Mouse (Mus musculus): ENCODE measurements around the gene Fibin. TPM values are rescaled to one million over a fixed set of nuclear protein-coding genes. Genes with fewer than 3 reads are reported as not detected.

The Fibin gene
- polyA plus RNA-seq, 1 experiment = 49.2 TPM

DNA sequence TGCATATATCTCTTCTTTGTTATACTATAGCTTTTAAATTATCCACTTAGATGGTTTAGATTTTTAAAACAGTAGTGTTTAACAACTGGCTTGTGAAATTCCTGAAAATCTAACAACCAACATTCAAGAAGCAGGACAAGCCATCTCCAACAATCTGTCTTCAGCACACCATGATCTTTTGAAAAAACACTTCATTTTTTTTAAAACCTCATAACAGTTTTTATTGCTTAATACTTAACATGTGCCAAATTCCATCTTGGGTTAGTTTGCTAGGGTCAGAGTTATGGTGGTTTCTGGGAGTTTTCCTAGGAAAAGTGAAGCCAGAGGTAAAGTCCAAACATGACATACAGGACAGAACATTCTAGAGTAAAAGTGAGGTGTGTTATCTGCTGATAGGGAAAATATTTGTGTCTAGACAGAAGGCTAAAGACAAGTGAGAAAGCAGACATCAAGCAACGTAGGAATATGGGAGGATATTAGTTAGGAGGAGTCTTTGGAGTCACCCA, 4.5 kb upstream of the Fibin start:
- no peak overlapping the region for H3K27ac ChIP-seq (ENCODE audit: insufficient read depth, low read length)
- no peak for TF ChIP-seq CTCF (IDR thresholded peaks at IDR 0.05; ENCODE audit: borderline replicate concordance, insufficient read depth, low read length)
- TF ChIP-seq POLR2A (IDR thresholded peaks at IDR 0.05; ENCODE audit: low read depth, low read length) = no peak
- H3K4me3 ChIP-seq (ENCODE audit: insufficient read depth, low read length) = no peak overlapping the region
- H3K4me1 ChIP-seq (ENCODE audit: control insufficient read depth, insufficient read depth, low read length) = no peaks in the 10 kb centered on the region

DNA sequence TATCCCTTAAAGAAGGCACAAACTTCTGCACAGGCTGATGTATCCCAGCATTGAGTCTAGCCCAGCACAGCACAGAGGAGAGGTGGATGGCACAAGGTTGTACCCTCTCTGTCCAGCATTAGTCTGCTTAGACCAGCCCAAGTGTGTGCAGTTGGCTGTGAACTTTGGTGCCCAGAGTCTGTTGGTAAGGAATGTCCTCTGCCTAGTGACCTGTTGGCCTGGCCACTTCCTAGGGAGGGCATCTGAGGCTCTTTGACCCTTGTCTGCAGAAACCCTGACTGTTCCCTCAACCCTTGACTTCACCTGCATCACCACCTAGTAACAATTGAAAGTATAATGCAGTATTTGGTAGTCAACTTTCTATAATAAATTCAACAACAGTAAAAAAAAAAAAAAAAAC, 2.4 kb upstream of the Fibin start:
- Histone ChIP-seq H3K4me3 (ENCODE audit: insufficient read depth, low read length) (no peak overlapping the region), H3K4me1 (ENCODE audit: control insufficient read depth, insufficient read depth, low read length) (no peaks in the 10 kb centered on the region), H3K27ac (ENCODE audit: insufficient read depth, low read length) (no peak overlapping the region)
- no peak for TF ChIP-seq POLR2A (IDR thresholded peaks at IDR 0.05; ENCODE audit: low read depth, low read length)
- no peak for TF ChIP-seq CTCF (IDR thresholded peaks at IDR 0.05; ENCODE audit: borderline replicate concordance, insufficient read depth, low read length)

DNA sequence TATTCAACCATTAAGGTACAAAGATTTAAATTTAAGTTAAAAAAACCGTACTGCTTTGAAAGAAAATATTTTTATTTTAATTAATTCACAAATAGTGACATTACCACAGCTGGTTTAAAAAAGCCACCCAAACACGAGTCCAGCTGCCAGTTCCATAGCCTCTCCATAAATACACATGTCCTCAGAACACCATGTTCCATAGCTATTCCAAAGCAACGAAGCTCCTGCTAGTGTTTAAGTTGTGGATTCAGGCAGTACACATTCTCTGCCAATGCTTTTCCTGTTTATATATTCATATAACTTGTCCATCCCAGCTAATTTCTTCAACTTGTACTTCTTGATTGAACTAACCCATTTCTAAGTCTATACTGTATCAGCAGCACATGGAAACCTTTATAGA, 872 bp upstream of the Fibin start:
- Histone ChIP-seq H3K27ac (ENCODE audit: insufficient read depth, low read length) (no peak overlapping the region), H3K4me1 (ENCODE audit: control insufficient read depth, insufficient read depth, low read length) (no peaks in the 10 kb centered on the region), H3K4me3 (ENCODE audit: insufficient read depth, low read length) (no peak overlapping the region)
- TF ChIP-seq POLR2A (IDR thresholded peaks at IDR 0.05; ENCODE audit: low read depth, low read length) (no peak), CTCF (IDR thresholded peaks at IDR 0.05; ENCODE audit: borderline replicate concordance, insufficient read depth, low read length) (no peak)

- TF ChIP-seq POLR2A (IDR thresholded peaks at IDR 0.05; ENCODE audit: low read depth, low read length) (no peak), CTCF (IDR thresholded peaks at IDR 0.05; ENCODE audit: borderline replicate concordance, insufficient read depth, low read length) (no peak)
- peaks cover 7% of the 10 kb centered on the region; the same call in 1 of the 2 replicates for H3K4me1 ChIP-seq (ENCODE audit: control insufficient read depth, insufficient read depth, low read length)
- H3K4me3 ChIP-seq (ENCODE audit: insufficient read depth, low read length) = no peak overlapping the region
- no peak overlapping the region for H3K27ac ChIP-seq (ENCODE audit: insufficient read depth, low read length)
Observed at GRCm38 (mm10) chr2:110353302-110353970, 9.5 kb downstream of the Fibin start.

DNA sequence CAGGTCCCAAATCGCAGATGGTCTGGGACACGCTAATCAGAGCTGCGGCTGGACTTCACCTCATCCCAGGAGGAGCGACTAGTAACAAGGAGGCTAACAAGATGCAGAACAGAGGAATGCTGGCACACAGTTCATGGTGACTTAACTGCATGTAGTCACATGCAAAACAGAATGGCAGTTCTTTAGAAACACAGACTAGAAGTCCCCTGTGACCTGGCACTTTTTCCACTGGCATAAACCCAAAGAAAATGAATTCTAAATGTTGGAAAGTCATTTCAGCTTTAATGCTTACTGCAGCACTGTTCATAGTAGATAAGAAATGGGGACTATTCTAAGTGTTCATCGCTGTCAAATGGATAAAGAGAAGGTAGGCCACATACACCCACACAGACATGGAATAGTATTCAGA, 11.1 kb downstream of the Fibin start:
- Histone ChIP-seq H3K4me3 (ENCODE audit: insufficient read depth, low read length) (no peak overlapping the region), H3K27ac (ENCODE audit: insufficient read depth, low read length) (no peak overlapping the region)
- TF ChIP-seq CTCF (IDR thresholded peaks at IDR 0.05; ENCODE audit: borderline replicate concordance, insufficient read depth, low read length) (no peak), POLR2A (IDR thresholded peaks at IDR 0.05; ENCODE audit: low read depth, low read length) (no peak)

DNA sequence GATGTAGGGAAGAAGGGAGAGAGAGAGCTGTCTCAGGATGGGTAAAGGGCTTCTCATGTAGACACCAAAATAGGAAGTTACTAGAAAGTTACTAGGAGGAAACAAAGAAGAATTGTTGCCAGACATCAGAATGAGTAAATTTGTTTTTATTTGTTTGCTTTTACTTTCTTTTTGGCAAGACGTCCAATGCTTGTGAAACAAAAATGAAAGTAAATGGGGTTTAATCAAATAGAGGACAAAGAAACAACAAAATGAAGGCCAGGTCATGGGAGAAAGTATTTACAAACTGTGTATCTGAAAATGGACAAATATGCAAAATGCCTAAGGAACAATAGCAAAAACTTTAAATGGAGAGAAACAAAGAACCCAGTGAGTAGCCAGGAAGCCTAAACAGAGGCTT, 11.6 kb downstream of the Fibin start:
- TF ChIP-seq POLR2A (IDR thresholded peaks at IDR 0.05; ENCODE audit: low read depth, low read length) = no peak
- TF ChIP-seq CTCF (IDR thresholded peaks at IDR 0.05; ENCODE audit: borderline replicate concordance, insufficient read depth, low read length) = no peak
- Histone ChIP-seq H3K4me3 (ENCODE audit: insufficient read depth, low read length) (no peak overlapping the region), H3K27ac (ENCODE audit: insufficient read depth, low read length) (no peak overlapping the region), H3K4me1 (ENCODE audit: control insufficient read depth, insufficient read depth, low read length) (peaks cover 7% of the 10 kb centered on the region; the same call in 1 of the 2 replicates)

More for the DNA sequence above, 11.1 kb downstream of the Fibin start:
- H3K4me1 ChIP-seq (ENCODE audit: control insufficient read depth, insufficient read depth, low read length) = peaks cover 7% of the 10 kb centered on the region; the same call in 1 of the 2 replicates

DNA sequence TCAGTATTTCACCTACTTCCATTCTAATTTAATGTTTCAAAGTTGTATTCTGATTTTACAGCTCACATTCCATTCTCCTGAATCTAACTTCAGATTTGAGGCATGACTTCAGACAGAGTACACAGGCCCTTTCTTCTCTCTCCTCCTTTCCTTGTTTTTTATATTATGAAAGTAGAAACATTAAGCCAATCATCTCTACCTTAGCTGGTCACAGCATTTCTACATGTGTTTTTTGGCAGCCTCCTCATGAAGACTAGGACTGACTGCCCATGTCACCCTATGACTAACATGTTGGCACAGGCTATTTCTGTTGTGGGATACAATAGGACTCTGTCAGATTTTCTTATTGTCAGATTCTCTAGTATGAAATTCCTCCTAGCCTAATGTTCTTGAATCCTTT, 34.0 kb downstream of the Fibin start:
- H3K4me1 ChIP-seq (ENCODE audit: control insufficient read depth, insufficient read depth, low read length) = peaks cover 4% of the 10 kb centered on the region; the same call in 1 of the 2 replicates
- no peak for TF ChIP-seq POLR2A (IDR thresholded peaks at IDR 0.05; ENCODE audit: low read depth, low read length)
- no peak for TF ChIP-seq CTCF (IDR thresholded peaks at IDR 0.05; ENCODE audit: borderline replicate concordance, insufficient read depth, low read length)
- peak overlapping the region; percentile 44; the same call in 1 of the 2 replicates for H3K27ac ChIP-seq (ENCODE audit: insufficient read depth, low read length)
- H3K4me3 ChIP-seq (ENCODE audit: insufficient read depth, low read length) = no peak overlapping the region

- Histone ChIP-seq H3K4me1 (ENCODE audit: control insufficient read depth, insufficient read depth, low read length) (no peaks in the 10 kb centered on the region), H3K4me3 (ENCODE audit: insufficient read depth, low read length) (no peak overlapping the region), H3K27ac (ENCODE audit: insufficient read depth, low read length) (no peak overlapping the region)
- no peak for TF ChIP-seq CTCF (IDR thresholded peaks at IDR 0.05; ENCODE audit: borderline replicate concordance, insufficient read depth, low read length)
- TF ChIP-seq POLR2A (IDR thresholded peaks at IDR 0.05; ENCODE audit: low read depth, low read length) = no peak
Observed at GRCm38 (mm10) chr2:110319949-110320348, 43.0 kb downstream of the Fibin start.

DNA sequence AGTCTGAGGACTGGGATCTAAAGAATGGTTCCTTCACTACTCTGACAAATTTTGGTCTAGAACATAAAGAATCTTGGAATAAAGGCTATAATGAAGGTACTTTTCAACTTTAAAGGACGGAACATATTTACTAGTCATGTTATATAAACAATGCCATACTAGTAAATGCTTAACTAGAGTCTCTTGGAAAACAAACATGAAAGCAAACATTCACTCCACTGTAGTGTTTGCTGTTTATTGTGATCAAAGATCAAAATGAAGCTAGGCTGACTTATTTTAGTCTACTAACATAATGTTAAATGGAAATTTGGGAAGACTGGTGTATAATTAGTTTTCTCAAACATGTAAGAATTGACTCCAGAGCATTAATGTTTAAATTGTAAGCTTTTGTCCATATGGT, 43.7 kb downstream of the Fibin start:
- Histone ChIP-seq H3K4me1 (ENCODE audit: control insufficient read depth, insufficient read depth, low read length) (no peaks in the 10 kb centered on the region), H3K4me3 (ENCODE audit: insufficient read depth, low read length) (no peak overlapping the region), H3K27ac (ENCODE audit: insufficient read depth, low read length) (no peak overlapping the region)
- TF ChIP-seq CTCF (IDR thresholded peaks at IDR 0.05; ENCODE audit: borderline replicate concordance, insufficient read depth, low read length) (no peak), POLR2A (IDR thresholded peaks at IDR 0.05; ENCODE audit: low read depth, low read length) (no peak)

DNA sequence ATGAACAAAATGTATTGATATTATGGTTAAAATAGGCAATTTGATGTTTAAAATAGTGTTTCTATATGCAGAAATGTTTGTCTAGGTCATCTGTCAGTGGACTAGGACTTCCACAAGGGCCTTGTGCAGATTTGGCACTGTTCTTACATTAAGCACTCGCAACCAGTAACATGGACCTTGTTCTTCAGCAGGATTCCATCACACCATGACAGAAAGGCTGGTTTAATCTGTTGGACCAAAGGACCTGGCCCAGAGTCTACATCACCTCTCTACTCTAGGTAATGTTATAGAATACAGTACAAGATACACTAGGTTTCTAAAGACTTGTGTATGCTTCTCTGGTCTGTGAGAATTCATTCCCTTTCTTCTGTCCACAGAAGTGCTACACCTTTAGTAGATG, 44.3 kb downstream of the Fibin start:
- H3K4me1 ChIP-seq (ENCODE audit: control insufficient read depth, insufficient read depth, low read length) = no peaks in the 10 kb centered on the region
- H3K27ac ChIP-seq (ENCODE audit: insufficient read depth, low read length) = no peak overlapping the region
- TF ChIP-seq POLR2A (IDR thresholded peaks at IDR 0.05; ENCODE audit: low read depth, low read length) = no peak
- TF ChIP-seq CTCF (IDR thresholded peaks at IDR 0.05; ENCODE audit: borderline replicate concordance, insufficient read depth, low read length) = no peak
- H3K4me3 ChIP-seq (ENCODE audit: insufficient read depth, low read length) = no peak overlapping the region
